Mouse (Mus musculus) heart, embryonic 11.5 days (tissue): Measurements from ENCODE around the gene Gm4565. TPM values are rescaled to one million over a fixed set of nuclear protein-coding genes. Genes with fewer than 3 reads are reported as not detected.
"Not testable (repeated sequence)": the region's sequence is repeated elsewhere in the genome, so short reads cannot be mapped to it uniquely, and the experiment has no call there.

Source experiments
- ATAC-seq: fragments of 200-750 bp; cut with Nextera tagmentation; replicated peaks from 2 replicates; pipeline ENCODE4 v1.8.0; 2017; ENCODE audit warnings: moderate library complexity; ENCODE audit not compliant: insufficient number of reproducible peaks, low FRiP score, low TSS enrichment
- H3K27ac ChIP-seq: fragments of 300-500 bp; sonication (generic); 2 replicates; pipeline ENCODE4 v1.5.1; 2014; ENCODE audit warnings: mild to moderate bottlenecking, low read depth, low read length
- H3K27me3 ChIP-seq: fragments of 300-500 bp; sonication (generic); 2 replicates; pipeline ENCODE4 v1.6.1; 2014; ENCODE audit warnings: mild to moderate bottlenecking, low read length, mixed read lengths; ENCODE audit not compliant: control insufficient read depth, insufficient read depth
- H3K36me3 ChIP-seq: fragments of 300-500 bp; sonication (generic); 2 replicates; pipeline ENCODE4 v1.6.1; 2014; ENCODE audit warnings: mild to moderate bottlenecking, low read length, moderate library complexity, mixed read lengths; ENCODE audit not compliant: control insufficient read depth, insufficient read depth
- H3K4me1 ChIP-seq: fragments of 300-500 bp; sonication (generic); 2 replicates; pipeline ENCODE4 v1.6.1; 2014; ENCODE audit warnings: low read length; ENCODE audit not compliant: control insufficient read depth, insufficient read depth
- H3K4me2 ChIP-seq: fragments of 300-500 bp; sonication (generic); 2 replicates; pipeline ENCODE4 v1.6.1; 2014; ENCODE audit warnings: mild to moderate bottlenecking, moderate library complexity
- H3K4me3 ChIP-seq: fragments of 300-500 bp; sonication (generic); 2 replicates; pipeline ENCODE4 v1.5.1; 2014; ENCODE audit warnings: low read depth, low read length
- H3K9ac ChIP-seq: fragments of 300-500 bp; sonication (generic); 2 replicates; pipeline ENCODE4 v1.6.1; 2014; ENCODE audit warnings: mild to moderate bottlenecking, low read depth, low read length, moderate library complexity
- H3K9me3 ChIP-seq: fragments of 300-500 bp; sonication (generic); replicated peaks from 2 replicates; pipeline ENCODE4 v1.6.1; 2016; ENCODE audit warnings: low read length; ENCODE audit not compliant: control insufficient read depth
- WGBS: fragments of 180-500 bp; shearing (Covaris S2); extraction: QIAGEN DNeasy Blood & Tissue Kit; methylation state at CpG from one replicate; pipeline ENCODE4 v1.1.7; 2014; ENCODE audit not compliant: insufficient replicate concordance; 5-methylcytosine and 5-hydroxymethylcytosine counted together
- polyA plus RNA-seq: library from polyadenylated mRNA; unstranded; fragments of >200 nt; fragmentation: Nextera tagmentation; extraction: Ambion mirVana; gene quantifications from 2 replicates; pipeline ENCODE4 v1.2.1, GENCODE M21; 2014

The Gm4565 gene
- not detected in 2 replicates for polyA plus RNA-seq

DNA sequence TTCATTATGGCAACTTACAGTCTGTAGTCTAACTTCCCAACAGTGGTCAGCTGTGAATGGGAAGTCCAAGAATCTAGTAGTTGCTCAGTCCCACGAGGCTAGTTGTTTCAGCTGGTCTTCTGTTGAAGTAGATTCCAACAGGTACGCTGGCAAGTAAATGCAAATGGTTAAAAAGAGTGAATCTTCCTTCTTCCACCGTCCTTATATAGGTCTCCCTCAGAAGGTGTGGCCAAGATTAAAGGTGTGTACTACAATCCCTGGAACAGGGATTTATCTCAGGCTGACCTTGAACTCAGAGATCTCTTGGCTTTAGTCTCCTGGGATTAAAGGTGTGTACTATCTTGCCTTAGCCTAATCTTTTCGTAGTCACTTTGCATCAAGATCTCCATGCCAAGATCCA is at the start of gene Gm4565:
Gm4565 (minus strand) TSS at position 101 of the 400 bp plus-strand sequence.
- not testable (repeated sequence) for H3K4me1 ChIP-seq, H3K9me3 ChIP-seq, H3K9ac ChIP-seq, H3K4me2 ChIP-seq, H3K4me3 ChIP-seq, H3K27me3 ChIP-seq, H3K36me3 ChIP-seq, H3K27ac ChIP-seq, ATAC-seq
- 49% methylated on average over 2 of the region's 4 CpGs for WGBS

- not testable (repeated sequence) for H3K9ac ChIP-seq, ATAC-seq, H3K4me1 ChIP-seq, H3K27ac ChIP-seq, H3K36me3 ChIP-seq, H3K4me2 ChIP-seq, H3K4me3 ChIP-seq, H3K27me3 ChIP-seq, H3K9me3 ChIP-seq
- WGBS = no CpG with 5 or more reads among the region's 3 CpGs
Measured at GRCm38 (mm10) chr7:22565243-22565642, 22.7 kb downstream of the Gm4565 start, which contains the start of gene Gm4201. Gene Gm4201 (minus strand): TSS chr7:22565343.

DNA sequence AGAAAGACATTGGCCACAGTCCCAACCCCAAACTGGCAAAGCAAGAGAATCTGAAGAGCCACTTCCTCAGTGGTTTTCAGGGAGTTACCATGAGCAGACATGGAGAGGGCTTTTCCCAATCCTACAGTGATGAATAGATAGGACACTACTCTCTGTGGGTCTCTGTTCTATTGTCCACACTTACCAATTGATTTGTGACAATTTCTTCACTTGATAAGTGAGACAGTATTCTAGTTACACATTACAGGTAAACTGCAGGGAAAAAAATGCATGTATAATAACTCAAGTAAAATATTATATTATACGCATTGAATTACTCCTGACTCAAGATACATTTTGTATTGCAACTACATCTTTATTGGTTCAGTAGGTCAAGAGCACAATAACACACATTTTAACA is 53.1 kb downstream of the Gm4565 start, which contains the start of gene Gm8677:
Gm8677 (minus strand) TSS at position 101 of the 400 bp plus-strand sequence.
- WGBS = no CpG with 5 or more reads among the region's 1 CpGs

More for the DNA sequence above, 53.1 kb downstream of the Gm4565 start, which contains the start of gene Gm8677:
- ATAC-seq, H3K27ac ChIP-seq, H3K4me2 ChIP-seq, H3K9me3 ChIP-seq, H3K9ac ChIP-seq, H3K27me3 ChIP-seq, H3K4me3 ChIP-seq, H3K4me1 ChIP-seq, H3K36me3 ChIP-seq: not testable (repeated sequence)

Other genes starting within 250 kb of the Gm4565 start
- not detected in 2 replicates for gene Gm8660, start 217.1 kb downstream of the Gm4565 start, polyA plus RNA-seq
- gene Vmn1r148, start 174.5 kb downstream of the Gm4565 start, polyA plus RNA-seq = not detected in 2 replicates
- not detected in 2 replicates for gene Vmn1r149, start 149.9 kb downstream of the Gm4565 start, polyA plus RNA-seq
- gene Gm10665, start 124.1 kb downstream of the Gm4565 start, polyA plus RNA-seq = not detected in 2 replicates
- gene Vmn1r151, start 88.4 kb downstream of the Gm4565 start, polyA plus RNA-seq = not detected in 2 replicates
- not detected in 2 replicates for gene Vmn1r152, start 65.2 kb downstream of the Gm4565 start, polyA plus RNA-seq
- not detected in 2 replicates for gene Gm8677, start 53.2 kb downstream of the Gm4565 start, polyA plus RNA-seq
- gene Gm4201, start 22.8 kb downstream of the Gm4565 start, polyA plus RNA-seq = not detected in 2 replicates
- not detected in 2 replicates for gene Vmn1r155, start 69.9 kb upstream of the Gm4565 start, polyA plus RNA-seq
- not detected in 2 replicates for gene Gm8693, start 104.2 kb upstream of the Gm4565 start, polyA plus RNA-seq
- gene Gm4567, start 131.6 kb upstream of the Gm4565 start, polyA plus RNA-seq = not detected in 2 replicates
- not detected in 2 replicates for gene Vmn1r157, start 173.6 kb upstream of the Gm4565 start, polyA plus RNA-seq
- not detected in 2 replicates for gene Vmn1r158, start 202.7 kb upstream of the Gm4565 start, polyA plus RNA-seq